Mouse (Mus musculus) large intestine, adult 2 months (tissue): ENCODE data around the gene Traf3ip2. TPM values are rescaled to one million over a fixed set of nuclear protein-coding genes. Genes with fewer than 3 reads are reported as not detected.

Experiments
- DNase-seq: peaks from one replicate; pipeline ENCODE4 v3.0.0-alpha.2; 2012; ENCODE audit warnings: low read depth, low spot score
- WGBS: fragments of 180-500 bp; shearing (Covaris S2); methylation state at CpG from one replicate; pipeline ENCODE4 v1.1.7; 2018; 5-methylcytosine and 5-hydroxymethylcytosine counted together
- polyA plus RNA-seq: library from polyadenylated mRNA; depleted of rRNA; stranded (reverse); fragments of >200 nt; gene quantifications from 2 replicates; pipeline ENCODE4 v1.2.3, GENCODE M21; 2012; rRNA removed

The Traf3ip2 gene
- polyA plus RNA-seq, result 28.3 and 31.7 TPM in 2 replicates

- WGBS, result 4% methylated on average over 4 of the region's 4 CpGs
- DNase-seq, result no peak
Measured at GRCm38 (mm10) chr10:39612633-39612988, at the start of gene Traf3ip2. Gene Traf3ip2 (plus strand): TSS chr10:39612934.

DNA sequence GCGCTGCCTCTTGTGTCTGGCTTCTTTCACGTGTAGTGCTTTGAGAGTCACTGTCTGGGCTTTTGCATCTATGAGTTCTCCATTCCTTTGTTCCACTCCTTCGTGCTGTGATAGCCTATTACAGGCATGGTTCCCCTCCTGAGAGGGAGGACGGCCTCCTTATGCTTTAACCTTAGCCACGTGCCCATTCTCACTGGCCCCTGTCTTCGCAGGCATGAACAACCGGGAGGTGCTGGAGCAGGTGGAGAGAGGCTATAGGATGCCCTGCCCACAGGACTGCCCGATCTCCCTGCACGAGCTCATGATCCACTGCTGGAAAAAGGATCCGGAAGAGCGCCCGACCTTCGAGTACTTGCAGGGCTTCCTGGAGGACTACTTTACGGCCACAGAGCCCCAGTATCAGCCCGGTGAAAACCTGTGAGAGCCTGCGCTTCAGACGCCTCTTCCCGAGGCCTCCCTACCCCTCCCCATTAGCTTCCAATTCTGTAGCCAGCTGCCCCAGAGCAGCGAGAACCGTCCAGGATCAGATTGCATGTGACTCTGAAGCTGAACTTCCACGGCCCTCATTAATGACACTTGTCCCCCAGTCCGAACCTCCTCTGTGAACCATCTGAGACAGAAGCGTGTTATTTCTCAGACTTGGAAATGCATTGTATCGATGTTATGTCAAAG is 49.0 kb upstream of the Traf3ip2 start:
- DNase-seq, result no peak
- WGBS, result 77% methylated on average over 24 of the region's 24 CpGs

DNA sequence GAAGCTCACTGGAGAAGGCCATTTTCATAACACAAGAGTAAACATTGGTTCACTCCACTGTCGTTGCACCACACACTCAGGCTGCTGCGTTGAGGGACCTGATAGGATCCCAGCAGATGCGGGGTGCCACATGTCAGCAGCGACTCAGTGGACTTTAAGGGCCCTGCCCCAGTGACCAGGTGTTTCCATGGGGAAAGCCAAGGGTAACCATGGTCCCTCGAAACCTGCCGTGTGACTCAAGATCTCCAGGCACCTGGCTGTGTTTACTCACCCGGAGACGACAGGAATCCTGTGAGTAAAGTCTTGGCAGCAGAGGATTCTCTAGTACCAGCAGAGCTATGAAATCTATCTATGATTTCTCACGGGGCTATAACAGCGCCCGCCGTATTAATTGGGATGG is 45.8 kb upstream of the Traf3ip2 start:
- no peak for DNase-seq
- 59% methylated on average over 12 of the region's 12 CpGs for WGBS

GRCm38 (mm10) chr10:39568991-39569390 is 43.7 kb upstream of the Traf3ip2 start:
- no peak for DNase-seq
- WGBS, result 82% methylated on average over 4 of the region's 4 CpGs

- no peak for DNase-seq
Measured at GRCm38 (mm10) chr10:39571011-39571410, 41.7 kb upstream of the Traf3ip2 start.

GRCm38 (mm10) chr10:39572050-39572671 is 40.6 kb upstream of the Traf3ip2 start:
- 57% methylated on average over 9 of the region's 9 CpGs for WGBS
- no peak for DNase-seq

More at GRCm38 (mm10) chr10:39571011-39571410, 41.7 kb upstream of the Traf3ip2 start:
- WGBS, result 50% methylated on average over 7 of the region's 7 CpGs

GRCm38 (mm10) chr10:39572672-39573051 is 40.1 kb upstream of the Traf3ip2 start:
- DNase-seq, result no peak
- 38% methylated on average over 6 of the region's 6 CpGs for WGBS

GRCm38 (mm10) chr10:39576466-39576865 is 36.3 kb upstream of the Traf3ip2 start:
- DNase-seq, result no peak
- 91% methylated on average over 6 of the region's 6 CpGs for WGBS

- 86% methylated on average over 8 of the region's 8 CpGs for WGBS
- DNase-seq, result no peak
Measured at GRCm38 (mm10) chr10:39580477-39580876, 32.3 kb upstream of the Traf3ip2 start.

GRCm38 (mm10) chr10:39582385-39582784 is 30.3 kb upstream of the Traf3ip2 start:
- WGBS, result 81% methylated on average over 2 of the region's 2 CpGs

DNA sequence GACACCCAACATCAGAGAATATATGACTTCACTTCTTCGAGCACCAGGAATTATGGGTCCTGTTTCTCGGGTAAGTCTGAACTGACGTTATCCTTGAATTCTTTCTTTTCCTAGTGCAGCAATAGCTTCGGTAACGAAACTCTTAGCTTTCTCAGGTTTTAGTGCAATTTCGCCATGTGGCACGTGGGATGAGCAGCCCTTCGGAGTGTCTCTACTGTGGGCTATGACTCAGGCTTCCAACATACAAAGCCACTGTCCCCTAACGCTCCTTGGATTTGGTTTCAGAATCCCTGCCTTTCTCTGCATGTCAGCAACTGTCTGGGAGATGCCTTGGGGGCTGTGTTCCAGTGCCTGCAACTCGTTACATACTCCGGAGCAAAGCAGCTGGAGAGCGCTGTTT is 29.0 kb upstream of the Traf3ip2 start:
- DNase-seq, result no peak
- WGBS, result 88% methylated on average over 12 of the region's 12 CpGs

More at GRCm38 (mm10) chr10:39582385-39582784, 30.3 kb upstream of the Traf3ip2 start:
- DNase-seq, result no peak

- WGBS, result 67% methylated on average over 5 of the region's 5 CpGs
Measured at GRCm38 (mm10) chr10:39587290-39587925, 25.3 kb upstream of the Traf3ip2 start.

GRCm38 (mm10) chr10:39587973-39588746 is 24.6 kb upstream of the Traf3ip2 start:
- WGBS, result 75% methylated on average over 8 of the region's 8 CpGs
- DNase-seq, result no peak

More at GRCm38 (mm10) chr10:39587290-39587925, 25.3 kb upstream of the Traf3ip2 start:
- DNase-seq, result no peak

DNA sequence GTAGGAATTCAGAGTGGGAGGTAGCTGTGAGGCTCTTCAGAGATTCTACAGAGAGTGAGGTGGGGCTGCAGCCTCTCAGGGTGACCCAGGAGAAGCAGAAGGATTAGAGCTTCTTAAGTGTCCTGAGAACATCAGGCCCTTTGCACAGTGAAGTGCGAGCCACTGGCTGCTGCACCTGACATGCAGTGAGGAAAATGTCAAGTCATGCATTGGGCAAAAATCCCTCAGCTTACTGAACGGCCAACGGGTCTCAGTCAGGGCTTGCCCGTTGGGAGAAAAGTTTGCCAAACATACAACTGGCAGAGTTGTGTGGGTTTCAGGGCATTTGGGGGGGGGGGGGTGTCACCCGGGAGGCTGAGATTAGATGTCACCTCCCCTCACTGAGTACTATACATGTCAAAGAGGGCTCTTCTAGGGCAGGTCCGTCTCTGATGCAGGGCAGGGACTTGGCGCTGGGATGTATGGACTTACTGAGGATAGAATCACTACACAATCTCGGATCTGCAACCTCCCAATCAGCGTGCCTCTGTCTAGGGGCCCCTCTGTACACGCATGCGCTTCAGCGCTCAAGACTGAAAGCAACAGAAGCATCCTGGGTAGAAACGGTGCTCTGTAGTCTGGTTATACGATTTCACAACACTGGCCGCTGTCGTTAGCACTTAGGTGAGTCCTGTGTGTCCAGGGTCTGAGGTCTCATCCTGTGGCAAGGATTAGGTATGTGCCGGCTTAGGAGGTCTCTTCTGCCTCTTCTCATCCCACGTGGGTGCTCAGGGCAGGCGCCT is 22.8 kb upstream of the Traf3ip2 start:
- 78% methylated on average over 19 of the region's 19 CpGs for WGBS
- no peak for DNase-seq

- no peak for DNase-seq
- 91% methylated on average over 10 of the region's 10 CpGs for WGBS
Measured at GRCm38 (mm10) chr10:39590629-39591028, 22.1 kb upstream of the Traf3ip2 start.

DNA sequence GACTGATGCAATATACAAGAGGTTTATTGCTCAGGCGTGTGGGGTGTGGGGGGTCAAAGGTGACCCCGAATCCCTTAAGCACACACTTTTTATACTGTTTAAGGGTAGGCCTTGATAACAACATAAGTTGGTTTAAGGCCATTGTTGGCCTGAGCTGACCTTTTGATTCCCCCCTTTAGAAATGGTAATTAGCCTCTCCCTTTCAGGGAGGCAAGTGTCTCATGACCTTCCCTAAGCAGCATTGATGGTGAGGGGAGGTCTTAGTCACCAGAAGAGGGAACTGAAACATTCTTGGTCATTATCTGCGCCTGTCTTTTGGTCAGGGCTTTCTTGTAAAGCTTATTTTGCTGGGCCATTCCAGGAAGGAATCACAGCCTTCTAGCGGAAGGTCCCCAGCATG is 20.2 kb upstream of the Traf3ip2 start:
- DNase-seq, result no peak
- 89% methylated on average over 4 of the region's 4 CpGs for WGBS

DNA sequence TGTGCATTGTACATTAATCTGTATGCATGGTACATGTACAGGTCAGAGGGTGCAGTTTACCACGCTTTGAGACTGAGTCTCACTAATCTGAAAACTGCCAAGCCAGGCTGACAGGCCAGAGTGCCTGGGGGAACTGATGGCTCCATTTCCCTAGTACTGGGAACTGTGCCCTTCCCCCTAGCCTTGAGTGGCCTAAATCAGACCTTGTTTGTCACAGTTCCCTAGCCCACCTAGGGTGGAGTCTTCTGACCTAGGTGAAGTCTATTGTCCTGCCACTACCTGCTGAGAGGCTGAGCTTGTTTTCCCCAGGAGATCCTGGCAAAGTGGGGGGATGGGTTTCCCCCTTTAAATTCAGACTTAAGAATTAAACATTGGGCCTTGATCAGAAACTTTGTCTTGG is 18.0 kb upstream of the Traf3ip2 start:
- DNase-seq, result no peak
- WGBS, result 89% methylated on average over 1 of the region's 1 CpGs

DNA sequence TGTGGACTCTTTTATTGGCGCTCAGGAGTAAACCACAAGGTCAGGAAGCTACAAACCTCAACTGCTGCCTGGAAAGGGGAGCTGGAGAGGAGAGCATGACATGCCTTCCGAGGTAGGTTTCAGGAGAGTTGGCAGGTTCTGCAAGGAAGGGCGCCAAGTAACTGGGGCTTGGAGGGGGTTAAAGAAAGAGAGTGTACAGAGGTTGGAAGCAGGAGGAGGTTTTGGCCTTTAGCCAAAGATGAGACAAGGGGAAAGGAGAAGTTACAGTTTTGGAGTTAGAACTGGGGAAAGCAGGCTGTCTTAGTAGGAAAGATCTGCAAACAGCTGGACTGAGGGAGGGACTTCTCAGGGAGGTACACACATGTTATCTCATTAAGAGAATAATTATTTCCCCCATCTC is 16.9 kb upstream of the Traf3ip2 start:
- WGBS, result 53% methylated on average over 3 of the region's 3 CpGs
- no peak for DNase-seq

DNA sequence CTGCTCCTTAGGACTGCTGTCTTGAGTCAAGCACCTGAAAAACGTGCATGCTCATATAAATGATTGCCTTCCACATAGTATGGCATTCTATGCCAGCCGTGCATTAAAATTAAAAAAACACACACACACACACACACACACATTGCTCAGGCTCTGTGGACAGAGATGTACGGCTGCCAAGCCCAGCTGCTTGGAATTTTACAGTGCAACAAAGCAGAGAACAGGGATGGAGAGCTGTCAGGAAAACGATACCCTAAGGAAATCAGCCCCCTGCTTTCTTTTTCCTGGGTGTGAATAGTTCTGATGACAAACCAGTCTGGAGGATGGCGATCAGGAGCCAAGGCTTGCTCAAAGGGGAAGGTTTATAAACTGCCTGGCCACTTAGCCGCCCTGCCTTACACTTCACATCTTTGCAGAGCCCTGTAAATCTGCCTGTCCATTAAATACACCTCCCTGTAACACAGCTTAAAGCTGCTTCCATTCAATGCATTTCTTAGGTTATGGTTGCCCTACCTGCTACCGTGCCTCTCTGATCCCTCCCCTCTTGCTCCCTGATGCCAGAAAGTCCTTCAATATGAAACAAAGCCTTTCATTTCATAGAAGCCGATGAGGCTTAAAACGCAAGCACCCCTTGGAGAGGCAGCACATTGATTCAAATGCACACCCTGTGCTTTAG is 15.5 kb upstream of the Traf3ip2 start:
- WGBS, result 52% methylated on average over 9 of the region's 9 CpGs

More for the DNA sequence above, 15.5 kb upstream of the Traf3ip2 start:
- no peak for DNase-seq
